Mouse (Mus musculus) adrenal gland, postnatal 10 days (tissue): ENCODE results near the gene Lpp. TPM values are rescaled to one million over a fixed set of nuclear protein-coding genes. Genes with fewer than 3 reads are reported as not detected.

Experiments used
- DNase-seq: peaks from one replicate; pipeline ENCODE4 v3.0.0; 2021; ENCODE audit warnings: mixed read lengths
- total RNA-seq, 2 experiments: library from RNA; stranded (reverse); gene quantifications; 2 replicates each; pipeline ENCODE4 v1.2.3; 2021

Lpp gene
- total RNA-seq, 2 experiments from 2014 or later: 42.2 to 60.6 TPM

GRCm38 (mm10) chr16:24399524-24399923 lies 6.2 kb downstream of the Lpp start:
- no peak for DNase-seq

GRCm38 (mm10) chr16:24400776-24401175 lies 7.5 kb downstream of the Lpp start:
- no peak for DNase-seq

- no peak for DNase-seq
Measured at GRCm38 (mm10) chr16:24402801-24403200, 9.5 kb downstream of the Lpp start.

- no peak for DNase-seq
Measured at GRCm38 (mm10) chr16:24403733-24404380, 10.6 kb downstream of the Lpp start.

- no peak for DNase-seq
Measured at GRCm38 (mm10) chr16:24406521-24406920, 13.2 kb downstream of the Lpp start.

- no peak for DNase-seq
Measured at GRCm38 (mm10) chr16:24411281-24411680, 18.0 kb downstream of the Lpp start.

GRCm38 (mm10) chr16:24412193-24412592 lies 18.9 kb downstream of the Lpp start:
- no peak for DNase-seq

GRCm38 (mm10) chr16:24413059-24413458 lies 19.8 kb downstream of the Lpp start:
- no peak for DNase-seq

GRCm38 (mm10) chr16:24418022-24418421 lies 24.7 kb downstream of the Lpp start:
- no peak for DNase-seq

GRCm38 (mm10) chr16:24420603-24421120 lies 27.4 kb downstream of the Lpp start:
- peak; percentile 30 for DNase-seq

GRCm38 (mm10) chr16:24421687-24422418 lies 28.5 kb downstream of the Lpp start:
- DNase-seq: no peak

GRCm38 (mm10) chr16:24423196-24423595 lies 29.9 kb downstream of the Lpp start:
- no peak for DNase-seq

- peak; percentile 37 for DNase-seq
Measured at GRCm38 (mm10) chr16:24423751-24424150, 30.4 kb downstream of the Lpp start.

GRCm38 (mm10) chr16:24424356-24424977 lies 31.2 kb downstream of the Lpp start:
- no peak for DNase-seq

GRCm38 (mm10) chr16:24425816-24426215 lies 32.5 kb downstream of the Lpp start:
- DNase-seq: no peak

GRCm38 (mm10) chr16:24427606-24428005 lies 34.3 kb downstream of the Lpp start:
- no peak for DNase-seq

GRCm38 (mm10) chr16:24428055-24428454 lies 34.7 kb downstream of the Lpp start:
- DNase-seq: no peak

GRCm38 (mm10) chr16:24428742-24429141 lies 35.4 kb downstream of the Lpp start:
- no peak for DNase-seq

GRCm38 (mm10) chr16:24429691-24430090 lies 36.4 kb downstream of the Lpp start:
- no peak for DNase-seq

GRCm38 (mm10) chr16:24431808-24432207 lies 38.5 kb downstream of the Lpp start:
- DNase-seq: no peak

GRCm38 (mm10) chr16:24433563-24433962 lies 40.3 kb downstream of the Lpp start:
- DNase-seq: no peak

- DNase-seq: no peak
Measured at GRCm38 (mm10) chr16:24434026-24434425, 40.7 kb downstream of the Lpp start.

- DNase-seq: peak; percentile 50
Measured at GRCm38 (mm10) chr16:24434531-24435114, 41.3 kb downstream of the Lpp start.
